Mouse (Mus musculus): ENCODE data around the gene Dbr1.
A peak's percentile ranks its signal among the peaks of the same experiment; 100 is the strongest.
"Not testable (repeated sequence)": the region's sequence is repeated elsewhere in the genome, so short reads cannot be mapped to it uniquely, and the experiment has no call there.

Gene Dbr1

DNA sequence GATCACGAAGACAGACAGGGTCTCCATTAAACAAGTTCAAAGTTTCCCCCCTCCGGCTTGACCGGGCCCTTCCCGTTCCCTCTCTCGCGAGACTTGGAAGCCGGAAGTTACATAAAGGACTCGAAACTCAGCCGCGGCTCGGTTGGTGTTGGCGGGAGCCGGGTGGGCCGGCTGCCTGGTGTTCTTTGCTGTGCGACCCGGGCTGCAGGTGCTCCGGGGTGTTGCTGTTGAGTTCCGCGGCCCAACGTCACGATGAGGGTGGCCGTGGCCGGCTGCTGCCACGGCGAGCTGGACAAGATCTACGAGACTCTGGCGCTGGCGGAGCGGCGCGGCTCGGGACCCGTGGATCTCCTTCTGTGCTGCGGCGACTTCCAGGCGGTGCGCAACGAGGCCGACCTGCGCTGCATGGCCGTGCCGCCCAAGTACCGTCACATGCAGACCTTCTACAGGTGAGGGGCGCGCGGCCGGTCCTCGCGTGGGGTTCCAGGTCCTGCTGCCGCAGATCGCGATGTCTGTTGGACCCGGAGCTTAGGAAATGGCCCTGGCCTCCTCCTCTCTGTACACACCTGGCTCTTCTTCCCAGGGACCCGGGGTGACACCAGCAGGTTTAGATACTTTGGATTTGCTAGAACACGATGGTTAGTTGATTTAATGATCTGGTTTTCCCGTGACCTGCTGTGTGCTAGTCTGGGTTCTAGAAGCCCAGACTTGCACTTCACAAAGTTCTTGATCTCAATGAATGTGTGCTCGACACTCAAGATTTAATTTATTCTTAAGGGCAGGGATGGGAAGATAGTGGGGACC, at the start of gene Dbr1:
Gene Dbr1, plus strand, starts transcription at position 123 of the 804 bp plus-strand sequence.
- peak; percentile 92 for DNase-seq

DNA sequence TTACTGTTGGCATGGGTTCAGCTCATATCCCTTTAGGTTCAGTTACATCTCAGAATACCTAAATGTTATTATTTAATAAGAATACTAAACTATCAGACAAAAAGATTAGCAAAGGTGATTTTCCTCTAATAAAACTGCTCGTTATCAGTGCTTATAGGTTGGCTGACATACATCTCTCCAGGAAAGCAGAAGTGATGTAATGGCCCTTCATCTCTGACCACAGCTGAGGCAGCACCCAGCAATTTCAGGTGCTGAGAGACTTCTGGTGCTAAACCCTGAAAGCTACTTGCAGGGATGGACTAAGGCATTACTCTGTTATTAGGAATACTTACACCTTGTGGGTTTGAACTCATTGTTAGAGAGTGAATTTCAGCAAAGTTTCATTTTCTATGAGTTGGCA, 43.7 kb upstream of the Dbr1 start:
- no peak for DNase-seq

- no peak for DNase-seq
These were observed 29.3 kb upstream of the Dbr1 start for GRCm38 (mm10) chr9:99546259-99546658.

GRCm38 (mm10) chr9:99552068-99552467, 23.5 kb upstream of the Dbr1 start:
- no peak for DNase-seq

- no peak for DNase-seq
These were observed 22.6 kb upstream of the Dbr1 start for GRCm38 (mm10) chr9:99553049-99553448.

DNA sequence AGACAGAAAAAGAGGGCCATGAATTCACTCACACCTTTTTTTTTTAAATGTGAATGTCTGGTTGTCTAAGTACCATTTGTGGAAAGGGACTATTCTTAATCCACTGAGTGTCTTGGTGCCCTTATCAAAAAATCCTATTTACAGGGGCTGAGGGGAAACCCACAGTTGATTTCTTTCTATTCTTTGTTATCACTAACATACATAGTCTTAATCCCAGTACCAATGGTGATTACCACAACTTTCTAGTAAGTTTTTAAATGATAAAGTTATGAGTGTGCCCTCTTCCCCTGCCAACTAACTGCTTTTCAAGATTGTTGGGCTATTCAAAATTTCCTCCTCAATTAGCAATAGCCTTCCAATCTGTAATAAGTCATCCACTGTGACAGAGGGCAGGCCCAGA, 21.5 kb upstream of the Dbr1 start:
- no peak for DNase-seq

DNA sequence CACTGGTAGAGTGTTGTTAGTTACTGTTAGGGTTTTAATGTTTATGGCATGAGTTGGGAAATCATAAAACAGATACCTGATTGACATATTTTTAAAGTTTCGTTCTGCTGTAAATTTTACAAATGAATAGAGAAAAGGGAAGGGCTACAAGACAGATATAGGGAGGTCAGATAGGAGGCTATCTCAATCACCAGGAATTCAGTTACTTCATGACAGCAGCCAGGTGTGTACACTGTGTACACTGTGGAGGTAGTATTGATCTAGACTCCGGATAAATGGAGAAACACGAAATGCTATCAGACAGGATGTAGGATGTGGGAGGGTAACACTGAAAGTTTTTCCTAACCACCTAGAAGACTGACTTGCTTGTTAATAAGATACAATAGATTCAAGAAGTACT, 20.3 kb upstream of the Dbr1 start:
- no peak for DNase-seq

- DNase-seq = no peak
These were observed 17.9 kb upstream of the Dbr1 start for GRCm38 (mm10) chr9:99557580-99558300.

DNA sequence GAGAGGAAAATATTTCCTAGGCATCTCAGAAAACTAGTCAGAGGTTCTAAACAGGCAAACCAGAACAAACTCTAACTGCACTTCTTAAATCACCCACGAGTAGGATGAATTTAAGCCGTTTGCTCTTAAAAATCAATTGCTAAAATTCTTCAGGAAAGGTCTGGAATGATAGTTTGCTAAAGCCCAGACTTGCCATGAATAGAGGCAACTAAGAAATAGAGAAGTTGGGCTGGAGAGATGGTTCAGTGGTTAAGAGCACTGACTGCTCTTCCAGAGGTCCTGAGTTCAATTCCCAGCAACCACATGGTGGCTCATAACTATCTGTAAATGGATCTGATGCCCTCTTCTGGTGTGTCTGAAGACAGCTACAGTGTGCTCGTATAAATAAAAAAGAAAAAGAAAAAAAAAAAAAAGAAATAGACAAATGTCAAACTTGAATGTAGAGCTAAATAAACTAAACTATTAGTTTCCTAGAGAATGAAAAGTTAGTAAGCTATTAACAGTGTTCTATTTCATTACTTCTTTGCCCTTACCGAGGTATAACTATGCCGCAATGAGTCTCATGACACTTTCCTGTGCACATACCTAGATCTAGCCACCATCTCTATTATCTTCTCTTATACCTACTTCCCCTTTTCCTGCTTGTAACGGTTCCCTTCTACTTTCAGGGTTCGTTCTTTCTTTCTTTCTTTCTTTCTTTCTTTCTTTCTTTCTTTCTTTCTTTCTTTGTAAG, 16.6 kb upstream of the Dbr1 start:
- DNase-seq = no peak

GRCm38 (mm10) chr9:99559557-99559904, 16.1 kb upstream of the Dbr1 start:
- DNase-seq = no peak

DNA sequence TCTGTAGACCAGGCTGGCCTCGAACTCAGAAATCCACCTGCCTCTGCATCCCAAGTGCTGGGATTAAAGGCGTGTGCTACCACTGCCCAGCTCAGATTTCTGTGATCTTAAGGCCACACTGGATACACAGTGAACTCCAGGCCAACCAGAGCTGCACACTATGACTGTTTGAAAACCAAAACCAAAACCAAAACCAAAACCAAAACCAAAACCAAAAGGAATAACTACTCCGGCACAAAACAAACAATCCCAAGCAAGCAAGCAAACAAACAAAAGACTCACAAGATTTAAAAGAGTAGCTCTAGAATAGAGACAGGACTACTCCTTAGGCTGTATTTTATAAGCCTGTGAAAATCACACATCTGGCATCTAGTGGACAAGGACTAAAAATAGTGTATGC, 15.2 kb upstream of the Dbr1 start:
- DNase-seq = no peak

GRCm38 (mm10) chr9:99563714-99564113, 11.9 kb upstream of the Dbr1 start:
- no peak for DNase-seq

DNA sequence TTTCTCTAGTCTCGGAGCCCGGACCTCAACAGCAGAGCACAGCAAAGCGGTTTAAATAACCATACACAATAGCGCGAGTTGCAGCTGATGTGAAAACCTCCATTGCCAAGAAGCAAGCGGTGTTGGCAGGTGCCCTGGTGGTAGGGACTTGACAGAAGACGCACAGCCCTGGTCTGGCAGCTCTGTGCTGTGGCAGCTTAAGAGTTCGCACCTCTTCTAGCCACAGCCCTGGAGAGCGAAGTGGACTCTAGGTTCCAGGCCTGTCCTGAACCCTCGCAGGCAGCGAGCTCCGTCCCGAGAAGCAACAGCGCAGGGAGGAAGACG, 7.6 kb upstream of the Dbr1 start:
- DNase-seq = no peak

- peak; percentile 88 to 91 for DNase-seq
These were observed 7.1 kb upstream of the Dbr1 start, which contains the start of gene Armc8 for GRCm38 (mm10) chr9:99568347-99569070. Gene Armc8 (minus strand): TSS chr9:99568899.

- DNase-seq = peak in 1 of 2 experiments; percentile 17
These were observed 6.6 kb upstream of the Dbr1 start for GRCm38 (mm10) chr9:99569071-99569397.

DNA sequence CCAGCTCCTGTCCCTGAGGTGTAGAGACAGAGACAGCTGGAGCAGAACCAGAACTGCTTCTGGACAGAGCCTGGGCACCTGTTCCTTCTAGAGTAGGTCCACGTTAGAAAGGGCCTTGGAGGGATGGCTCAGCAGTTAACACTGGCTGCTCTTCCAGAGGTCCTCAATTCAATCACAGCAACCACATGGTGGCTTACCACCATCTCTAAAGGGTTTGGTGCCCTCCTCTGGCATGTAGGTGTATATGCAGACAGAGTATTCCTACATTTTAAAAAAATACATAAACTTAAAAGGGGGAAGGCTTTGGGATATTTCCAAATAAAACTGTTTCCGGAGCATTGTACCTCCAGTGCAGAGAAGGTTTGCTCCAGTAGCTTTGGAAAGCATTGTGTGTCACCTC, 5.1 kb downstream of the Dbr1 start:
- peak; percentile 11 to 23 for DNase-seq

- DNase-seq = peak; percentile 46 to 50
These were observed 12.1 kb downstream of the Dbr1 start for GRCm38 (mm10) chr9:99587505-99588202.

GRCm38 (mm10) chr9:99591144-99591543, 15.5 kb downstream of the Dbr1 start:
- DNase-seq = no peak

- DNase-seq = not testable (repeated sequence)
These were observed 23.5 kb downstream of the Dbr1 start for GRCm38 (mm10) chr9:99599127-99599526.

GRCm38 (mm10) chr9:99603566-99603965, 28.0 kb downstream of the Dbr1 start:
- no peak for DNase-seq

GRCm38 (mm10) chr9:99612202-99612601, 36.6 kb downstream of the Dbr1 start, which contains the start of gene A4gnt:
Gene A4gnt (plus strand): TSS chr9:99612502.
- no peak for DNase-seq

GRCm38 (mm10) chr9:99619688-99620087, 44.1 kb downstream of the Dbr1 start:
- DNase-seq = no peak

Measured in cerebellum, postnatal 36 days (tissue).